Mouse (Mus musculus) effector memory CD4-positive, alpha-beta T cell, adult 5 months (primary cell): Measurements from ENCODE around the gene Adgrl3. TPM values are rescaled to one million over a fixed set of nuclear protein-coding genes. Genes with fewer than 3 reads are reported as not detected.

Experiments used
- polyA plus RNA-seq: library from polyadenylated mRNA; unstranded; fragments of 100-300 nt; shearing (Covaris generic); gene quantifications from one replicate; pipeline ENCODE4 v1.2.1, GENCODE M21; 2017

Adgrl3 gene
- polyA plus RNA-seq, result 0.95 TPM

DNA sequence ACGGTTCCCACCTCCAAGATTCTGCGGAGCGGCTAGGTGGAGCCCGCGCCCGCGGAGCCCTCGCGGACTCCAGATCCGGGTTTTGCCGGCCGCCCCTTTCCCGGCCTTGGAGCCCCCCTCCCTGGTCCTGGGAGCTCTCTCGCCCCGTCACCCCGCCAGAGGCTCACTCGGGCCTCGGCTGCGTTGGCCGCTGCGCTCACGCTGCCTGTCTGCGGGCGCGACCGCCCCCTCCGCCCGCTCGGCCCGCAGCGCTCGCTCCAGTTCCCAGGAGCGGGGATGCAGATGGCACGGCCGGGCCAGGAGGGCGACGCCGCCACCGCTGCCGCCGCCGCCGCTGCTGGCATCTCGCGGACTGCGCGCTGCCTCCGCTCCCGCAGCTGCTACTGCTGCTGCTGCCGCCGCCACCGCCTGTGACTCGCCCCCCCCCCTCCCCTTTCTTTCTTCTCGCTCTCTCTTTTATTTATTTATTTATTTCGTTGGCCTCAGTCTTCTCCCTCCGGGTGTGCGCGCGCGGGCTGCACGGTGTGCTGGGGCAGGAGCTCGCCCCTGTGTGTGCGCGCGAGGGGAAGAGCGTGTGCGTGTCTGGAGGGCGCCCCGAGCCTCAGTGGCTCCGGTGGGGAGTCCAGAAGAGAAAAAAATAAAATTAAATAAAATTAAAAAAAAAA, at the start of gene Adgrl3:
TSS of gene Adgrl3 (plus strand) at position 549 of the 665 bp plus-strand sequence.

